Mouse (Mus musculus): Measurements from ENCODE around the gene Copb2.

- TF ChIP-seq GATA1 (IDR thresholded peaks at IDR 0.05; ENCODE audit: low read length): no peak
- TF ChIP-seq TAL1 (IDR thresholded peaks at IDR 0.05; ENCODE audit: low read length): no peak
These were observed 25.4 kb upstream of the Copb2 start for GRCm38 (mm10) chr9:98538017-98538712.
